Mouse (Mus musculus): ENCODE measurements at regions not wholly inside any gene's neighbourhood (a gene's known extent, or its start where the extent isn't known, plus 50 kb on each side); places are given as distances from the start of the nearest gene placed in this dataset.

GRCm38 (mm10) chr14:118419442-118420193, 152.9 kb downstream of the Gm9376 start:
- DNase-seq (ENCODE audit: extremely low read depth, low read depth, low spot score): no peak

GRCm38 (mm10) chr14:118422351-118423001, 155.7 kb downstream of the Gm9376 start:
- DNase-seq (ENCODE audit: extremely low read depth, low read depth, low spot score): no peak

- no peak for DNase-seq (ENCODE audit: extremely low read depth, low read depth, low spot score)
Observed at GRCm38 (mm10) chr14:118423269-118423668, 156.5 kb downstream of the Gm9376 start.

- no peak for DNase-seq (ENCODE audit: extremely low read depth, low read depth, low spot score)
Observed at GRCm38 (mm10) chr14:118426562-118426961, 159.8 kb downstream of the Gm9376 start.

- DNase-seq (ENCODE audit: extremely low read depth, low read depth, low spot score): peak; percentile 58
Observed at GRCm38 (mm10) chr14:118430286-118430685, 163.5 kb downstream of the Gm9376 start.

- DNase-seq (ENCODE audit: extremely low read depth, low read depth, low spot score): no peak
Observed at GRCm38 (mm10) chr14:118430740-118431139, 164.0 kb downstream of the Gm9376 start.

GRCm38 (mm10) chr14:118431241-118431882, 164.6 kb downstream of the Gm9376 start:
- no peak for DNase-seq (ENCODE audit: extremely low read depth, low read depth, low spot score)
